Mouse (Mus musculus) embryonic facial prominence, embryonic 12.5 days (tissue): ENCODE data around the gene Aup1. TPM values are rescaled to one million over a fixed set of nuclear protein-coding genes. Genes with fewer than 3 reads are reported as not detected.

Experiments used
- ATAC-seq: fragments of 200-750 bp; cut with Nextera tagmentation; 2 replicates; pipeline ENCODE4 v1.8.0; 2017; ENCODE audit not compliant: insufficient number of reproducible peaks, insufficient read depth, low FRiP score, low TSS enrichment
- H3K27ac ChIP-seq: fragments of 300-500 bp; sonication (generic); 2 replicates; pipeline ENCODE4 v1.5.1; 2016; ENCODE audit warnings: mild to moderate bottlenecking
- H3K27me3 ChIP-seq: fragments of 300-500 bp; sonication (generic); 2 replicates; pipeline ENCODE4 v1.6.1; 2016; ENCODE audit warnings: mild to moderate bottlenecking, moderate library complexity
- H3K36me3 ChIP-seq: fragments of 300-500 bp; sonication (generic); 2 replicates; pipeline ENCODE4 v1.6.1; 2016; ENCODE audit warnings: mild to moderate bottlenecking
- H3K4me1 ChIP-seq: fragments of 300-500 bp; sonication (generic); 2 replicates; pipeline ENCODE4 v1.6.1; 2016
- H3K4me2 ChIP-seq: fragments of 300-500 bp; sonication (generic); replicated peaks from 2 replicates; pipeline ENCODE4 v1.6.1; 2016; ENCODE audit warnings: mild to moderate bottlenecking, moderate library complexity
- H3K4me3 ChIP-seq: fragments of 300-500 bp; sonication (generic); 2 replicates; pipeline ENCODE4 v1.5.1; 2016; ENCODE audit warnings: mild to moderate bottlenecking
- H3K9ac ChIP-seq: fragments of 300-500 bp; sonication (generic); 2 replicates; pipeline ENCODE4 v1.6.1; 2016; ENCODE audit warnings: mild to moderate bottlenecking, moderate library complexity
- H3K9me3 ChIP-seq: fragments of 300-500 bp; sonication (generic); 2 replicates; pipeline ENCODE4 v1.6.1; 2016; ENCODE audit warnings: mild to moderate bottlenecking, moderate library complexity
- WGBS: fragments of 180-500 bp; shearing (Covaris S2); methylation state at CpG from one replicate; pipeline ENCODE4 v1.1.7; 2016; 5-methylcytosine and 5-hydroxymethylcytosine counted together
- polyA plus RNA-seq: library from polyadenylated mRNA; unstranded; fragments of >200 nt; fragmentation: Nextera tagmentation; extraction: Ambion mirVana; gene quantifications from 2 replicates; pipeline ENCODE4 v1.2.1, GENCODE M21; 2016

The Aup1 gene
- polyA plus RNA-seq, 1 experiment from 2014 or later = 154 TPM

GRCm38 (mm10) chr6:83017190-83017589 is 37.1 kb upstream of the Aup1 start:
- ATAC-seq = no peak
- WGBS = 48% methylated on average over 3 of the region's 3 CpGs
- H3K27ac ChIP-seq = no peak overlapping the region

GRCm38 (mm10) chr6:83019044-83019443 is 35.3 kb upstream of the Aup1 start:
- no peak for ATAC-seq
- H3K9me3 ChIP-seq = no peaks in the 10 kb centered on the region
- 68% methylated on average over 3 of the region's 3 CpGs for WGBS

More at GRCm38 (mm10) chr6:83017190-83017589, 37.1 kb upstream of the Aup1 start:
- no peak overlapping the region for H3K4me2 ChIP-seq
- H3K27me3 ChIP-seq = no peaks in the 10 kb centered on the region
- no peaks in the 10 kb centered on the region for H3K9me3 ChIP-seq
- no peak overlapping the region for H3K4me3 ChIP-seq
- H3K9ac ChIP-seq = no peak overlapping the region
- no peaks in the 10 kb centered on the region for H3K4me1 ChIP-seq
- no peaks in the 10 kb centered on the region for H3K36me3 ChIP-seq

GRCm38 (mm10) chr6:83020121-83020520 is 34.2 kb upstream of the Aup1 start:
- no peaks in the 10 kb centered on the region for H3K9me3 ChIP-seq
- H3K27me3 ChIP-seq = no peaks in the 10 kb centered on the region
- WGBS = 87% methylated on average over 6 of the region's 6 CpGs
- H3K4me2 ChIP-seq = no peak overlapping the region
- H3K27ac ChIP-seq = no peak overlapping the region
- ATAC-seq = no peak
- no peaks in the 10 kb centered on the region for H3K36me3 ChIP-seq
- no peak overlapping the region for H3K9ac ChIP-seq
- H3K4me1 ChIP-seq = 0 out of 2 replicates have a peak, but pooled peaks cover 3% of the 10 kb centered on the region
- H3K4me3 ChIP-seq = no peak overlapping the region

More at GRCm38 (mm10) chr6:83019044-83019443, 35.3 kb upstream of the Aup1 start:
- Histone ChIP-seq H3K27ac (no peak overlapping the region), H3K4me1 (no peaks in the 10 kb centered on the region), H3K4me2 (no peak overlapping the region), H3K9ac (no peak overlapping the region), H3K27me3 (no peaks in the 10 kb centered on the region), H3K4me3 (no peak overlapping the region), H3K36me3 (no peaks in the 10 kb centered on the region)

- H3K9ac ChIP-seq = no peak overlapping the region
- H3K9me3 ChIP-seq = no peaks in the 10 kb centered on the region
- ATAC-seq = no peak
- H3K4me1 ChIP-seq = 0 out of 2 replicates have a peak, but pooled peaks cover 3% of the 10 kb centered on the region
- 82% methylated on average over 4 of the region's 4 CpGs for WGBS
- H3K27me3 ChIP-seq = no peaks in the 10 kb centered on the region
- H3K4me3 ChIP-seq = no peak overlapping the region
- H3K4me2 ChIP-seq = no peak overlapping the region
- H3K27ac ChIP-seq = no peak overlapping the region
- no peaks in the 10 kb centered on the region for H3K36me3 ChIP-seq
Observed at GRCm38 (mm10) chr6:83020836-83021593, 33.3 kb upstream of the Aup1 start.

GRCm38 (mm10) chr6:83023008-83023407 is 31.3 kb upstream of the Aup1 start:
- Histone ChIP-seq H3K9ac (no peak overlapping the region), H3K27ac (no peak overlapping the region), H3K36me3 (no peaks in the 10 kb centered on the region), H3K4me2 (no peak overlapping the region), H3K4me3 (no peak overlapping the region), H3K4me1 (peaks cover 9% of the 10 kb centered on the region; the same call in 1 of the 2 replicates), H3K9me3 (no peaks in the 10 kb centered on the region), H3K27me3 (no peaks in the 10 kb centered on the region)
- ATAC-seq = no peak
- WGBS = 84% methylated on average over 9 of the region's 9 CpGs

GRCm38 (mm10) chr6:83023786-83024185 is 30.5 kb upstream of the Aup1 start:
- no peaks in the 10 kb centered on the region for H3K36me3 ChIP-seq
- H3K9me3 ChIP-seq = no peaks in the 10 kb centered on the region
- H3K4me2 ChIP-seq = no peak overlapping the region
- H3K27me3 ChIP-seq = 0 out of 2 replicates have a peak, but pooled peaks cover 7% of the 10 kb centered on the region
- 92% methylated on average over 2 of the region's 2 CpGs for WGBS
- no peak overlapping the region for H3K9ac ChIP-seq
- H3K27ac ChIP-seq = no peak overlapping the region
- ATAC-seq = no peak
- peaks cover 9% of the 10 kb centered on the region; the same call in 1 of the 2 replicates for H3K4me1 ChIP-seq
- no peak overlapping the region for H3K4me3 ChIP-seq

GRCm38 (mm10) chr6:83024421-83024820 is 29.9 kb upstream of the Aup1 start:
- WGBS = 58% methylated on average over 4 of the region's 4 CpGs
- no peak overlapping the region for H3K4me3 ChIP-seq

GRCm38 (mm10) chr6:83025221-83025620 is 29.1 kb upstream of the Aup1 start:
- no peak overlapping the region for H3K4me3 ChIP-seq
- H3K27me3 ChIP-seq = peaks cover 21% of the 10 kb centered on the region
- H3K9ac ChIP-seq = no peak overlapping the region
- H3K9me3 ChIP-seq = no peaks in the 10 kb centered on the region
- H3K36me3 ChIP-seq = no peaks in the 10 kb centered on the region
- peaks cover 14% of the 10 kb centered on the region for H3K4me1 ChIP-seq
- H3K4me2 ChIP-seq = no peak overlapping the region
- WGBS = 96% methylated on average over 4 of the region's 4 CpGs
- no peak overlapping the region for H3K27ac ChIP-seq
- no peak for ATAC-seq

More at GRCm38 (mm10) chr6:83024421-83024820, 29.9 kb upstream of the Aup1 start:
- no peak overlapping the region for H3K4me2 ChIP-seq
- H3K36me3 ChIP-seq = no peaks in the 10 kb centered on the region
- peaks cover 13% of the 10 kb centered on the region; the same call in 1 of the 2 replicates for H3K27me3 ChIP-seq
- H3K9me3 ChIP-seq = no peaks in the 10 kb centered on the region
- H3K27ac ChIP-seq = no peak overlapping the region
- no peak overlapping the region for H3K9ac ChIP-seq
- peaks cover 9% of the 10 kb centered on the region; the same call in 1 of the 2 replicates for H3K4me1 ChIP-seq
- no peak for ATAC-seq

- peaks cover 40% of the 10 kb centered on the region for H3K27me3 ChIP-seq
- H3K27ac ChIP-seq = no peak overlapping the region
- WGBS = 67% methylated on average over 8 of the region's 8 CpGs
- no peaks in the 10 kb centered on the region for H3K9me3 ChIP-seq
- no peaks in the 10 kb centered on the region for H3K36me3 ChIP-seq
- H3K4me2 ChIP-seq = no peak overlapping the region
- no peak overlapping the region for H3K4me3 ChIP-seq
- peaks cover 27% of the 10 kb centered on the region for H3K4me1 ChIP-seq
- H3K9ac ChIP-seq = no peak overlapping the region
- no peak for ATAC-seq
Observed at GRCm38 (mm10) chr6:83027293-83027692, 27.0 kb upstream of the Aup1 start.

GRCm38 (mm10) chr6:83027706-83028105 is 26.6 kb upstream of the Aup1 start:
- Histone ChIP-seq H3K9me3 (no peaks in the 10 kb centered on the region), H3K36me3 (no peaks in the 10 kb centered on the region), H3K27me3 (peaks cover 43% of the 10 kb centered on the region), H3K9ac (no peak overlapping the region), H3K4me1 (peaks cover 29% of the 10 kb centered on the region), H3K4me3 (no peak overlapping the region), H3K27ac (no peak overlapping the region), H3K4me2 (no peak overlapping the region)
- ATAC-seq = no peak
- 26% methylated on average over 8 of the region's 9 CpGs for WGBS

GRCm38 (mm10) chr6:83029777-83030176 is 24.5 kb upstream of the Aup1 start:
- H3K4me1 ChIP-seq = peaks cover 35% of the 10 kb centered on the region
- no peak for ATAC-seq
- no peak overlapping the region for H3K4me2 ChIP-seq
- peak overlapping the region; percentile 20; the same call in 1 of the 2 replicates for H3K9ac ChIP-seq
- H3K27me3 ChIP-seq = peaks cover 43% of the 10 kb centered on the region
- H3K36me3 ChIP-seq = no peaks in the 10 kb centered on the region
- H3K9me3 ChIP-seq = no peaks in the 10 kb centered on the region
- no peak overlapping the region for H3K27ac ChIP-seq
- WGBS = 21% methylated on average over 10 of the region's 10 CpGs
- no peak overlapping the region for H3K4me3 ChIP-seq

GRCm38 (mm10) chr6:83031111-83031510 is 23.2 kb upstream of the Aup1 start:
- H3K9ac ChIP-seq = no peak overlapping the region
- no peaks in the 10 kb centered on the region for H3K9me3 ChIP-seq
- H3K4me1 ChIP-seq = peaks cover 41% of the 10 kb centered on the region
- 59% methylated on average over 7 of the region's 7 CpGs for WGBS
- no peak for ATAC-seq
- H3K27me3 ChIP-seq = peaks cover 43% of the 10 kb centered on the region
- H3K27ac ChIP-seq = no peak overlapping the region
- no peak overlapping the region for H3K4me2 ChIP-seq
- H3K36me3 ChIP-seq = no peaks in the 10 kb centered on the region
- H3K4me3 ChIP-seq = no peak overlapping the region
